Mouse (Mus musculus) 3134 (cell line): ENCODE results near the gene Cox7b2.
"Not testable (repeated sequence)": the region's sequence is repeated elsewhere in the genome, so short reads cannot be mapped to it uniquely, and the experiment has no call there.

Experiments
- DNase-seq: peaks from one replicate; pipeline ENCODE4 v3.0.0-alpha.2; 2011; ENCODE audit warnings: low spot score; ENCODE audit not compliant: insufficient read length; ENCODE audit errors: extremely low read depth

Gene Cox7b2

DNA sequence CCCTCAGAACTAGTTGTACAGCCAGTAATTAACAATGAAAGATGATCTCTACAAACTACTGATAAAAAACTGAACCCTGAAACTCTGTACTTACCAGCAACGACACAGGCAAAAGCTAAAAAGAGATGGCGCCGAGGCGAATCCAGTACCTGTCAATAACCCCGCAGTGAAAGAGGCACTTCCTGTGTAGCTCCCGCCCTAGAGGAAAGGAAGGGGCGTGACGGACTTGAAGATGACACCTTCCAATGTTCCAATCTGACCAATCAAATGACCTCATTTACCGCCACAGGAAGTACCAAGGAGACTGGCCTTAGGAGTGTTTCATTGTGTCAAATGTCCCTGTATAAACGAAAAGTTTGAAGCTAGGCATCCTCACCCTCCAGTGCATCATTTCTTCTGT lies at the start of gene Cox7b2:
Gene Cox7b2 (minus strand): TSS at position 127 of the 400 bp plus-strand sequence.
- DNase-seq, result no peak

DNA sequence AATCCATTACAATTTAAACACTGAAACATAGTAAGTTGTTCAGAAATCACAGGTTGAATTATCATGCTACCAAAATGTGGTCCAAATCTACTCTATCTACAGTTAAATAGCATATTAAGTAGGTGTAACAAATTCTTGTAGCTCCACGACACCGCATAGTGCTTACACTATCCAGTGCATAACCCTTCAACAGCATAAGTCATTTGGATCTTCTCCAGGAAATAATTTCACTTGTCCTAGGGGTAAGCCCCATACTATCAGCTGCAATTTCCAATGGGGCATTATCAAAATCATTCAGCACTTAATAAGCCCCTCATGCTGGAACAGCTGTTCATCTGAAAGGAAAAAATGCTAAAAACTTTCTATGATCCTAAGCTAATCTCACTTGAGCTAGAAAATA lies 47.3 kb upstream of the Cox7b2 start:
- DNase-seq, result no peak

DNA sequence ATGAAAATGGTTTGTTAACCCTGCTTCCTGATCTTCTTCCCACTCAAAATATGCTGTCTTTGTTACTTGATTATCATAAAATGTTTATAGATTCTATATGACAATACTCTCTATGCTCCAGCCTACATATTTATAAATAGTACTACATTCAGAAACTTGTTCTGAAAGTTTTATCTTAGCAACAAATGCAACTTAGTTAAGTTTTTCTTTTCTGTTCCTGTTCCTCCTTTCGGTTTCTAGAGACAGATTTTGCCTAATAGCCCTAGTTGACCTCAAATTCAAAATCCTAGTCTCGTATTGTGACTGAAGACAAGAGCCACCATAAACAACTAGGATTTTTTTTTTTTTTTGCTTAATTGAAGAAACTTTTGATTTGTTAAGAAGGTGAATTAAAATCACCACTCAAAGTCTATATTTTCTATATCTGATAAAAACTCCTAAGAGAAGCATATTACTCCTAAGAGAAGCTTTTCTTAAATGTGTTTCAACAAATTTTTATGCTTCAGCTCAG lies 45.8 kb upstream of the Cox7b2 start:
- DNase-seq, result no peak

DNA sequence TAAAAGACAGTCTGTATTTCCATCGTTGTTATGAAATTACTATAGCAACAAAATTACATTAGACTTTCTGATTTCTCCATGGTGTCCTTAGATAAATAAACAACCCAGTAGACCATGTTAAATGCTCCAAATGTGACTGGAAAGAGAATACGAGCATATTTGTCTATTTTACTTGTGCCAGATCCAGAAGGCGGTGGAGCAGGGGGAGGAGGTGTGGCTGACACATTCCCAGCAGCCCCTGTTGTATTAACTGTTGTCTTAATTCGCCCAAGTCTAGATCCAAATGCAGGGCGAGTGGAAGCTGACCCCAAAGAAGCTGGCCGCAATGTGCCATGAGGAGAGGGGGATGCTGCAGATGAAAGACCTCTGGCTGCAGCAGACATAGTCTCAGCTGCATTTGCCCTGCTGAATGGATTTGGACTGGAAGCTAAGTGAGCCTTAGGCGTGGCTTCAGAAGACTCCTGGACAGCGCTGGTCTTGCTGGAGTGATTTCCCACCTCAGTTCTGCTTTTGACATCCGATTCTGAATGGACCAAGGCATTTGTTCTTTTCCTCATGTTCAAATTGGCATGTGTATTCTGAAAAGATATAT lies 23.7 kb upstream of the Cox7b2 start:
- DNase-seq, result no peak

DNA sequence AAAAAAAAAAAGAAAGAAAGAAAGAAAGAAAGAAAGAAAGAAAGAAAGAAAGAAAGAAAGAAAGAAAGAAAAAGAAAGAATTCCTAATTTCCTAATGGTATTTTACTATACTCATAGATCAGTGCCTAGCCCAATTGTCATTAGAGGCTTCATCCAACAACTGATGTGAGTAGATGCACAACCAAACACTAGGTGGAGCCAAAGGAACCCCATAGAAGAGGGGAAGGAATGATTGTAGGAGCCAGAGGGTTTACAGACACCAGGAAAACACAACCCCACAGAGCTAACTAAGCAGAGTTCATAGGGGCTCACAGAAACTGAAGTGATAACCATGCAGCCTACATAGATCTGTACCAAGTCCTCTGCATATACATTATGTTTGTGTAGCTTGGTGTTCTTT lies 2.5 kb downstream of the Cox7b2 start:
- peak; percentile 2 for DNase-seq

DNA sequence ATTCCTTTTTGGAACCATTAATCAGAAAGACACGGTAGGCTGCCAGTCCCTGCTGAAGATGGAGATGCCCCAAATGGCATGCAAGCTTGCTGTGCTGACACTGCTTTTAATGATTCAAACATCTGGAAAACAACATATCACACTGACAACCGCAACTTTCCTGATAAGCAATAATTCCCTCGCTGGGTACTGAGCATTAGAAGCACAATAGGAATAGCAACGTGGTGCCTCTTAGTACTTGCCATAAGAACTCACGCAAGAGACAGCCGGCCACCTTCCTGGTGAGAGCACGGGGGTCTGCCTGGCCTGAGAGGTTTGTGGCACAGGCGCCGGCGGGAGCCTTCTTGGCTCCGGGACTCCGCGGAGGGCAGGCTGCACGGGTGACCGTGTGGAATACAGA lies 22.5 kb downstream of the Cox7b2 start:
- not testable (repeated sequence) for DNase-seq

DNA sequence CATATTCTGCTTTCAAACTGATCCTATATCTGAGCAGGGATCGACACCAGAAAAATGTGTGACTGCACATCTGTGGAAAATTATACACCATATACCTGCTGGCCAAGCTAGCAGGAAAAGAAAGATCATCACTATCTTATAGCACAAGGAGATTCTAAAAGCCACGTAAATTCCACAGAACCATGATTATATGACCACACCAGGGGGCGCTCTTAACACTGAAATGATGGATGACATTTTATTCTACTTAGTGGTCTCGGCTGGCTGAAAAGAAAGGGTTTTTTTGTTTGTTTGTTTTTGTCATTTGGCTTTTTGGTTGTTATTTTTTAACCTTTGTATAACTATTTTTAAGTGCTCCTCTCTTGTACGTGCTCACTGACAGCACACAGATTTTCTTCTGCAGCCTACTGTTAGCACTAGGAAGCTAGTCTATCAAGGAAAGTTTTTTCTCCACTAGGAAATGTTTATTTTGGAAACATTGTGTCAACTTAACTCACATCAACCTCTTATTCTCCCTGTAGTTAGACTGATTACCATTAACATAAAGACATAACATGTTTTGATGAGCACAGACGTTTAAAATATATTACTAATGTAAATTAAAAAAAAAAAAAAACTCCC lies 45.8 kb downstream of the Cox7b2 start:
- DNase-seq, result no peak

DNA sequence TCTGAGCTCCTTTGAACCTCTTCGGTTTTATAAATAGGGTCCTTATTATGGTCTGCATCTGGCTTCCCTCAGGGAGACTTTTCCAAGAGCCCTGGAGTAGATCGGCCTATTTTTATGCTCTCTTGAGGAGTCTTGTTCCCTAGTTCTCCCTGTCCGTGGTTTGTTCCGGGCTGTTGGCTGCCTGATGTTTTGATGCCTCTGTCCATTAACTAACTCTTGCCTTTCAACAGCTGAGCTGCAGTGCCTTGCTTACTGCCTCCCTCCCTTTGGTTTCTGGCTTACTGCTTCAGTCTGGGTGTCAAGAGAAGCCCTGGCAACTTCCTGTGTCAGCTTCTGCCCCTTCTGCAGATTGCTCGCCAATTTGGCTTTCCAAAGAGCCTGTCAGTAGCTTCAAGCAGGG lies 52.4 kb downstream of the Cox7b2 start:
- no peak for DNase-seq

DNA sequence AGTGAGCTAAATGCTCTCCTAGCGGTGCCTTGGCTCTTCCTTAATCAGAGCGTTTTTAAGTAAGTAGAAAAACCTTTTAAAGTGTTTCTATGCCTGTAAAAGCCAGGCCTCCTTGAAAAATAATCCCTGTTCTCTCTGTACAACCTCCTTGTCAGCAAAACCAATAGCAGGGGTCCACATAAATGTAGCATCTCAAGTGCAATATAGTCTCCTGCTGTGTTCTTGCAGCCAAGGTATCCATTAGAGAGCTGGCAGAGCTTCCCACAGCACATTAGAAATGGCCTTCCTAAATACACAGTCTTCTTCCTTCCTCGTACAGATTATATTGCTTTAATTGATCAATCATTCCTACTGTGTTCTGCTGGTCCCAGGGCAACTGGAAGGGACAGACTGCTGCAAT lies 91.0 kb downstream of the Cox7b2 start:
- DNase-seq, result no peak

DNA sequence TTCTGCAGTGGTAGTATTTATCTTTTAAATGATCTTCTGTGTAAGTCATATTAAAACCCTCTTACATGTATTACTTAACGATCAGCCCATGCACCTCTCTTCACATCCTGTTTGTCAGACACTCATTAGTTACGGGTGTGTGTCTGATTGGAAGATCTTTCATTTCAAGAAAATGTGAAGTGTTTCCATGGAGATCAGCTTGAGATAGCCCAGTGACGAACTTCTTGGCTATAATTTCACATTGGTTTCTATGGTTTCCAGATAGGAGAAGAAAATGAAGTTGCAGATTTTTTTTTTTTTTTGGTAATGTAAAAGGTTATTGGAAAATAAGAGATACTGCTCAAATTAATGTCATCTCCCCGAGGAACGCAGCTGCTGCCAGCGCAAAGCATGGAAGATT lies 107.8 kb downstream of the Cox7b2 start:
- no peak for DNase-seq
